Mouse (Mus musculus) kidney, postnatal 36 days (tissue): Measurements from ENCODE around the gene Pxdn.

ENCODE experiments used
- DNase-seq, 2 experiments: peaks; one replicate each; pipeline ENCODE4 v3.0.0; 2021 to 2022; ENCODE audit warnings: mixed read lengths in 2 of 2

Pxdn gene

DNA sequence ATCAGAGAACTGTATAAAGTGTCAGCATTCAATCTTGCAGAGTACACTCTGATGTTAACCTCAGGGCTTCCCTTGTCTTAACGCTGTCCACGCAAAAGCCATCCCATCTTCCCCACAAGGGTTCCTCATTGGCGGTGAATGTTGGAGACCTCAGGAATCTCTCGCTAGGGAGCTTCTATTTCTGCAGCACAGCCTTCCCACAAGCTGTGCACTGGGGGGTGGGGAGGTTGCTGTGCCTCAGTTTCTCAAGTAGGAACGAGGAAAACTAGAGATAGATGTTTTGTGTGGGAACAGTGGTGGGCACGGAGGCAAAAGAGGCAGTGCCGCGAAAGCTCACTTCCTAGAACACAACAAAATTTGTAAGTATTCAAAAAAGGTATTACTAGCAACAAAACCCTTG lies at the start of gene Pxdn:
Pxdn (plus strand) TSS at position 301 of the 400 bp plus-strand sequence.
- DNase-seq: no peak

DNA sequence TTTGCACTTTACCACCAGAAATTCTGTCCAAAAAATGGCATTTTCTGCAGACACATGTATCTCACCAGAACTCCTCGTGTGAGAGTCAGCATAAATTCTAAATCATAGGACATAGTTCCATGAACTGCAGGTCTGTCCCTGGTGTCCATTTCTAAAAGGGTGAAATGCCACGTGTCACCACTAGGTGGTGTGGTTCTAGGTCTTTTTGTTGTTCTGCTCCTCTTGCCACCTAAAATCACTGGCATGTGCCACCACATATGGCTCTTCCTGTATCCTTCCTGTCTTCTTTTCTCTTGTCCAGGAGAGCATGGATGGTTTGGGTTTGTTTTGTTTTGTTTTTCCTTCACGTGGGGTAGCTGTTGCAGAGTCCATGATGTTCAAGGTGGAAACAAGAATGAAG lies 42.7 kb upstream of the Pxdn start:
- DNase-seq: peak; percentile 13 to 58

DNA sequence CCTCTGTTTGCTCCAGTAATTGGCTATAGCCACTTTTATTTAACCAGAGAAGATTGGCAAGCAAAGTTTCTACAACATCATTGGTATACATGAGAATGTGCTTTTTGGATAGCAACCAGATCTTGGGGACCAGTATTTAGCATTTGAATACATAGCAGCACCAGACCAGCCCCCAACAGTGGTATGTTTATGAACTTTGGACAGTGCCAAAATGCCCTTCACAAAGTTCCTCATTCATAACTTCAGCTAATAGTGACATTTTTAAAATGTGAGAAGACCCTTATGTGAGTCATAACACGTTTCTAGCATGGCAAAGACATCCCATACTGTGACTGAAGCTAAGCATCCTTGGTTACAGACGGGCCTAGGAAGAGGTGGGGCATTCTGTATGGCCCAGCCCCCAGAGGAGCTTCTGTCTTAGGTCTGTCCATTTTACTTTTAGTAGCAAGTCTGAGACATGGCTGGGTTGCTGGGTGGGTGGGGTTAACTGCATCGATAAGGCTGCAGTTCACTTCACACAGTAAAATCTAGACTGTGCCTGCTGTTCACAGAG lies 39.8 kb upstream of the Pxdn start:
- DNase-seq: no peak

DNA sequence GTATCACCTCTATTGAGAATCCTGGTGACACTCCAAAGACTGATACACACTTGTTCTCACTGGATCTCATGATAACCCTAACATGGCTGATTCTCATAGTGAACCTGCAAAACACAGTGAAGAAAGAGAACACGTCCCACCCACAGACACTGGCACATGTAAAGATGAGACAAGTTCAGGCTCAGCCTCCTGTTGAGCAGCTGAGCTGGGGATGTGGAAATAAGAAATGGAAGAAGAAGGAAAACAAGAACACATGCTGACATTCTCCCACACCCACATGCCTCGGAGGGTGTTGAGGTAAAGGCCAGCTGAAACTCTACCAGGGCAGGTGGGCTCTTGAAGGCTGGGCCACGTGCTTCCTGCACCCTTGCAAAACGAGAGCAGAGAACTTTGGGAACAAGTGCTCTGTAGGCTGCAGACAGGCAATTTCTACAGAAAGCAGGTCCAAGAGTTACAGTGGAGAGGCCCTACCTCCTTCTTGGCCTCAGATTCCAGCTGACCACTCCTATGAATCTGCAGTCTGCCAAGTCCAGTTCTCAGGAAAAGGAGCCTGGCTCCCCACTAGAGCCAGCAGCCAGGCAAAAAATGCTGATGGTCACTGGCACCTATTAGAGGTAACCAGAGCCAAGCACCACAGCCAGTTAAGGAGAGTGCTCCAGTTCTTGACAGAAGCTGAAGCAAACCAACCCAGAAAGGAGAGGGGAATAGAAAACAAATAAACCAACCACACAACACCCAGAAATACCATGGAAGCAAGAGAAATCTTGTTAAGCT lies 33.1 kb upstream of the Pxdn start:
- no peak for DNase-seq

DNA sequence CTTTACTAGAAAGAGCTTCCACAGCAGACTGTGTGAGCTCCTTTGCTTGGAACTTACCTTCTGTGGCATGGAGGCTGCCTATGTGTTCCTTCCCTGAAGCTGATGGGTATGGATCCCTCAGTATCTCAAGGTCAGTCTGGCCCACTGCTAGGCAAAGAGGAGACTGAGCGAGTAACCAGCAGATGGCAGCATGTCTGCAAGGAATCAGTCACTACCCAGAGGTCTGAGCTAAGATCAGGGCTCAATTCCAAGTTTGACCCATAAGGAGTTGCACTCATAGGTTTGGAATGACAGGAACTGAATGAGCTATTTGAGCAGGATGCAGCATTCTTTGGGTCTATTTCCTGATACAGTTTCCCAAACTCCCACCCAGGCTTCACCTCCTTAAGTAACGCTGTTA lies 30.4 kb upstream of the Pxdn start:
- peak; percentile 73 to 81 for DNase-seq

DNA sequence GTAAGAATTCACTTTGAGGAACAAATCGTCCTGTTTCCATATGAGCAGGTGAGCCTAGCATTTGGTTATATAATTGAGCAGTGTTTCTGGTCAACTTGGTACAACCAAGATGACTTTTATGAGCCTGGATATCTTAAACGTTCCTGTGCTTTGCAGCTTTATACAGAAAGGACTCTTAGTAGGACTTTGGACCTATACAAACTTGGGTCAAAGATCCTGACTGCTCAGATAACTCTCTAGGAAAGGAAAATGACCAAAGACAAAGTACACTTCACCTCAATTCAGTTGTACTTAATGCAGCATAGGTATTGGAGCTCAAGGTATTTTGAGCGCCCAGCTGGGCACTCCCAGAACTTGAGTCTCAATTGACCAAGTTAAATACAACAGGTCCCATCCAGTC lies 21.3 kb upstream of the Pxdn start:
- no peak for DNase-seq

DNA sequence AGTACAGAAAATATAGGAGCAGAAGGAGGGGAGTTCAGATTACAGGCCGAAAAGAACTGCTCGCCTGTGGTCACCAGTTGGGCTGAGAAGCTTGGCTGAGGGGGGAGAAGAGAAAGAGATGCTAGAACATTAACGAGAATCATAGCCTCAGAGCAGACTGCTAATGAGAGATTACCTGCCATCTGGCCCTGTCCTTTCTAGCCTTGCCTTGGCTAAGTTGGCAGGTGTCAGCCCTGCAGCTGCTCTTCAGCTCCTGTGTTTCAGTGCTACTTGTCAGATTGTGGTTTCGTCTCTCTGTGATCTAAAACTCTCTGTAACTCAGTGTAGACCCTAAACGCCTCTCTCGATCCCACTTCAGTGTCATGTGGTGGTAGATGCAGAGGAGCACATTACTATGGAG lies 20.6 kb upstream of the Pxdn start:
- no peak for DNase-seq

DNA sequence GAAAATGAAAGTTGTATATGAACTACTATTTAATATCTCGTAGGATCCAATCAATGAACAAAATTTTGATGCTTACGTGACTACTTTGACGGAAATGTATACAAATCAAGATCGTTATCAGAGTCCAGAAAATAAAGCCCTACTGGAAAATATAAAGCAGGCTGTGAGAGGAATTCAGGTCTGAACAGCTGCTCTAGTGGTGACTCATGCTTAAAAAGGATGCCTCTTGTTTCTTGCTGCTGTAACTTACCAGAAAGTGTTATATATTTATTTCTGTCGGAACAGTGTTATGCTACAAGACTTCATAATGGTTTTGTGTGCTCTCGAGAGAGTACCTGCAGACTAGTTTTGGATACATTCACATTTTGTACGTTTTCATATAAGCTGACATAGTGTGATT lies 17.1 kb upstream of the Pxdn start:
- no peak for DNase-seq

DNA sequence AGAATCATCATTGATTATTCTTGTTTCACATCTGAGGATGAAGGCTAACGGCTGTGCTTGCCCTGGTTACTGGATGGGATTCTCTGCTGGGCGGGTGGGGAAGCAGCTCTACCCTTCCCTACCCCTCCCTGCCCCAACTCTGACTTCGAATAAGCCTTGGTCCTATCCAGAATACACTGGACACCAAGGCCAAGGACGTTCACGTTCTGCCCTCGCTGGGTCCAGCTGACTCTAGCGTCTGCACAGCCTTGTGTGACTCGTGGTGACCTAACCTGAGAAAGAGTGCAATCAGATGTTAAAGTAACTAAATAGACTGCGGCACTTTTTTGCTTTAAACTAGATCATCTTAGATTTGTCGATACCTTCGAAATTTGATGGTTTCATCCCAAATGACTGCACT lies 15.9 kb upstream of the Pxdn start:
- no peak for DNase-seq

DNA sequence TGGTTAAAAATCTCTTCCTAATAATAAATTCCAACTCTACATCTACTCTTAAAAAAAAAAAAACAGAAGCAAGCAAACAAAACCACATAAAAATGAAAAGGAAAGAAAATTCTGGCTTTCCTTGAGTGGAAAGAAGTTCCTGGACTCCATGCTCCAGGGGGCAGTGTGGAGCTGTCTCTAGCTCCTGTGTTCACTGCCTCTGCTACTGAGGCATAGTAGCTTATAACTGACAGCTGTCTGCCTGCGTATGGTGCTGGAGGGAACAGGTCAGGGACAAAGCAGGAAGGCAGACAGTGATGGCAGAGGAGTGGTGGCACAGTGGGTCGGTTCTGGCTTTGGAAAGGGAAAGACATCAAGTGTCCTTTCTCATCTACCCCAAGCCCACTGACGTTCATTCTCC lies 10.5 kb upstream of the Pxdn start:
- peak; percentile 59 to 91 for DNase-seq

DNA sequence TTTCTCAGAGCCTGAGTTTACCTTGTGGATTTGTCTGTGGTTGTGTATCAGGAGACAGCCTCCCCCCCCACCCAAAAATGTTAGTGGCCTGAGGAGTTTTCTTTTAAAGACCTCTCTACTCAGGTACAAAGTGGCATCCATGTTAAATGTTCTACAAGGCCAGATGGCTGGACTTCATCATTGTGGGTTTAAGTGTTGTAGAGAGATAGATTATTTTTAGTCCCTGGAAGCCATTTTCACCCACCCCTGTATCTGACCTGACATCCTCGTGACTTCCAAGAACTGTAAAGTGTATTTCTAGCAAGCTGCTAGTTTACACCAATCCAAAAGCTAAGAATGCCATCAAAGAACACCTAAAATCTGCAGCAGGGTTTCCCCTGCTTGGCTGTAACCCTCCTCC lies 6.8 kb upstream of the Pxdn start:
- DNase-seq: no peak

DNA sequence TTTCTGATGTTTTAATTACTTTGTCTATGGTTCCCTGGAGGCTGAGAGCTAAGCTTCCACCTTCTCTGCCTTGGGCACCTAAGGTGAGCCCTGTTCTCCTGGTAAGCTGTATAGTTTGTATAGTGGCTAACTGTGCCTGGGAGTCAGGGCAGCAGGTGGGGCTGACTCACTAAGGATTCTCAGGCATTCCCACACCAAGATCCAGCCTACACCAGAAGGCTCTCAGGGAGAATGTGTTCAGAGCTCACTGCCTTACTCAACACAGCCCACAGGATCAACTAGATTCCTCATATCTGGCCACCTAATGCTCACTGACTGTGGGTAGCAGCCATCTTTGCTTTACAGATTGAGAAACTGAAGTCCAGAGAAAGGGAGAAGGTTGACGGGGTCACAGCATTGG lies 4.5 kb upstream of the Pxdn start:
- DNase-seq: no peak

DNA sequence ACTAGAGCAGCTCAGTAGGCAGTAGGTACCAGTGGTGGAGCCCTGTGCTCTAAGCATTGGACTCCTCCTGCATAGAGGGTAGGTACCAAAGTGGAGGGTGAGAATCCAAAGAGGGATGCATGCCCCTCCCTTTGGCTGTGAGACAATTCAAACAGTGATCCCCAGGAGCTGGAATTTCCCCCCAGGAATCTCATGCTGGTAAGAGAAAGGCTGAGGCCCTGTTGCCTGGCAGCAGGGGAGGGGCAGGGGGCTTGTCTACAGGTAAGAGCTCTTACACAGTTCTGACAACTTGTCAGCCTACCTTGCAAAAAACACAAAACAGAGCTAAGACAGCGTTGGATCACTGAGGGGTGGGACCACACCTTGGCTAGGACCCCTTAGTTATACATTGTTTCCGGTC lies 3.9 kb upstream of the Pxdn start:
- no peak for DNase-seq

DNA sequence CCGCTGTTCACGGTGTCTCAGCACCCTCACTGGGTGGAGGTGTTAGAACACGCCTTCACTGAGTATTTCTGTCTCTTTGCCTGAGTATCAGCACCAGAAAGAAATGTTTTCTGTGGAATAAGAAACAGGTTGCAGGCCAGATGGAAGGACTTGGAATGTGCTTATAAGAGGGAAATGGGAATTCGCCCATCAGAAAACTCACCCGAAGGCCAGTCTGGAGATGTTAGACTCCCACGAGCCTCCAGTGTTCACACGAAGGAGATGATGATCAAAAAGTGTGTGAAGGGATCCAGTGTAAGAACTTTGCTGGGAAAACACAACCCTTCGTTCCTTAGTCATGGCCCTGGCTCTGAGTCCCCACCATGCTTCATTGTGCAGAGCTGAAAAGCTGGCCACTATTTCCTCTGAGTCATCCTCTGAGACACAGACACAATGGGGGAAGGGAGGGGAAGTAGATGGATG lies 3.3 kb upstream of the Pxdn start:
- no peak for DNase-seq

DNA sequence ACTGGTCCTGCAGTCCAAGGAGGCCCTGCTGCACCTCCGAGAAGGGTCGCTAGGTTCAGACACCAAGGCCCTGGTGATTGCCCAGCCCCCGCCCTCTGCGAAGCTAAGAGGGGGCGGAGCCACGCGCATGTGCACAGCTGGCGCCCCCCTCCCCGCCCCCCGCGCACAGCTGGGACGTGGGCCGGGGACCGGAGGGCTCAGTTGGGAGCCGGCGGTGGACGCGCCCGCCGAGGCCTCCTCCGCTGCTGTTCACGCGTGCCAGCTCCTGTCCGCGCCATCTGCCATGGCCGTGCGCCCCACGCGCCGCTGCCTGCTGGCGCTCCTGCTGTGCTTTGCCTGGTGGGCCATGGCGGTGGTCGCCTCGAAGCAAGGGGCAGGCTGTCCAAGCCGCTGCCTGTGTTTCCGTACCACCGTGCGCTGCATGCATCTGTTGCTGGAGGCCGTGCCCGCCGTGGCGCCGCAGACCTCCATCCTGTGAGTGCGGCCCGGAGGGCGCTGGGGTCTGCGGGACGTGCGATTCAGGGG lies 505 bp downstream of the Pxdn start:
- peak; percentile 40 to 82 for DNase-seq

DNA sequence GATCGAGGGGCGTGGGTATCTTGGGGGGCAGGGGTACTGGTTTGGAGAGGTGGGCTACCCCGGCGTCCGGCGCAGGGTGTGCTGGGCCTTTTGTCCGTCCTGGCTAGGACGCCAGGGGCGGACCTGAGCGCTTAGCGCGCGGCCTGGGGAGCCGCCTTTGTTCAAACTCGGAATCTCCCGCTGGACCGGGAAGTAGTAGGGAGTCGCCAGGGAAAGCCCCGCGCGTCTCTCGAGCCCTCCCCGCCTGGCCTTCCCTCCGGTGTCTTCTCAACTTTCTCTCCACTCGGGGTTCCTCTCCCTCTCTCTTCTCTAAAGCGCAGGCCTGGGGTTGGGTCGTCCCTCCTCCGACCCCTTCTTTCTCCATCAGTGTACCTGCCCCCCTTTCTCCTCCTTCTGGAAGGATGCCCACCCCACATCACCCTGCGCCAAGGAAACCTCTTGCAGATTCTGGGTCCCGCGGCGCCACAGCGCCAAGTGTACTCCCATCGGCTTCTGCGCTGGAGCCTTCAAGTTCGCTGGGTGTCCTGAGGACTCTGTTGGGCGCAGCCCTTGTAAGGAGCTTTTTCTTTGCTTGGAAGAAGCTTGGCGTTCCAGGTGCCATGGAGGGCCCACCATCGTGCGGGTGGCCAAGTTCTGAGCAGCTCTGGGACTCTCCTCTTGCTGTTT lies 1.1 kb downstream of the Pxdn start:
- peak; percentile 65 to 76 for DNase-seq

DNA sequence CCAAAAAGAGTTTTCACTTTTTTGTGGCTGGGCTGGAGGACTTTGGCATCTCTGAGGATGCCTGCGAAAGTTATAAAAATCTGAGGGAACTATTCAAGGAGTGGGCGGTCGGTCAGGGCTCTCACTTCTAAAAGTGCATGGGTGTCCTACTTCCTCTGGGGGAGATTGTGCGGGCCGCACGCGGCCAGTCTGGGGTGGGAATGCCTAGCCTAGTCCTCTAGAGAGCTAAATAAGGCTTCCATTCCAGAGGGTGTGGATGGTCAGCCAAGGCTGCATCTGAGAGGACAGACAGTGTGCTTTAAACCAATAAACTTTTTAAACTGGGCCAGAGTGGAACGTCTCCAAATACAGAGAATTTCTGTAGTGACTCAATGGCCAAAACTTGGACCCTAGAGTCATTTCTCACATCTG lies 1.9 kb downstream of the Pxdn start:
- no peak for DNase-seq

DNA sequence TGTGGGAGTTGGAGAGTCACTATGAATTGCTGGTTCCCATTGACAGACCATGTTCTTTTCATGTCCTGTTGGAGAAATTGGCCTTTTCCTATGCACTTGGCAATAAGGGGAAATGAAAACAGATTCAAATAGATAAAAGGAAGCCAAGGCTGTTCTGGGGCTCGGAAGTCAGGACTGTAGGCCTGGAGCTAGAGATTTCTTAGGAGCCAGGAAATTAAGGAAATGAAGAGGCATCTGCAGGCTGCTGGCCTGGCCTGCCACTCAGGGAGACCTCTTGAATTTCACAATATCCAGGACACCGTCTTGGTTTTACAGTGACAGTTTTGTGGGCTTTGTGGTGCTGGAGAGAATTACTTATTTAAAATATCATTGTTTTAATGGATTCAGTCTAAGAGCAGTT lies 5.0 kb downstream of the Pxdn start:
- DNase-seq: no peak

DNA sequence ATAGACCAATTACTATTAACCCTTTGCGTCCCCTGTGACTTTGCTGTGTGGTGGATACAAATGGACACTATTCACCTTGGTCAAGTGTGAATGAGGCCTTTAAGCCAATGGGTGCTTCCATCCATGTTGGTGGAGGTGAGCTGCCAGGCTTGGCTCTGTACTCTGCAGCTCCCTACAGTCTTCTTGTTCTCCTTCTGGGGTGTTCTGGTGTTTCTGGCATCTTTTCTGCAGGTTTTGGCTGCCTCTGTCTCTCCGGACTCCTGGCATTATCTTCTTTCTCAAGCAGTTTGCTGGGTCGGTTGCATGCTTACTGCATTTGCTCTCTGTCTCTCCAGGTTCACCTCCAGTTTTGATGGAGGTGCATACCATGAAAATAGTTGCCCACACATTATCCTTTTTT lies 7.2 kb downstream of the Pxdn start:
- no peak for DNase-seq

DNA sequence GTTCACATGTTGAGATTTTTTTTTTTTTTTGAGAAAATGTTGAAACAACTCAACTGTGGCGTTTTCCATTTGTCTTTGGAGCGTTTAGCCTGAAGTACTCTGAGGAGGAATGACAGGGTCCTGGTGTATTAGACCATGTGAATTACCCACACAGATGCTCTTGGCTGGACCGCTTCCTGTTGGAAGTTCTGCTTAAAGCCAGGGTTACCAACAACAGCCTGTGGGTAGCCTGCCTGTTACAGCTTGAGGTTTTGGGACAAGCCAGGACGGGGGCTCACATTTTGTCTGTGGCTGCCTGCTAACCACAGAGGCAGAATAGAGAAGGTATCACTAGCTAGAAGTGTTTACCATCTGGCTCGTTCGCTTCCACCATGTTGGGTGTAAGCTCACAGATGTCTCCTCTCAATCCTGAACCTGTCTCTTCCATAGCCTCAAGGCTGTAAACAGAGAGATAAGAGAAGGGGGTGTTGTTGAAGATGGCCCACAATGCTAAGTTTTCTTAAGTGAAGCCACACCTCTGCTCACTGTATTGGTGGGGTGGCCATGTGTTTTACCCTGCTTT lies 7.9 kb downstream of the Pxdn start:
- no peak for DNase-seq

DNA sequence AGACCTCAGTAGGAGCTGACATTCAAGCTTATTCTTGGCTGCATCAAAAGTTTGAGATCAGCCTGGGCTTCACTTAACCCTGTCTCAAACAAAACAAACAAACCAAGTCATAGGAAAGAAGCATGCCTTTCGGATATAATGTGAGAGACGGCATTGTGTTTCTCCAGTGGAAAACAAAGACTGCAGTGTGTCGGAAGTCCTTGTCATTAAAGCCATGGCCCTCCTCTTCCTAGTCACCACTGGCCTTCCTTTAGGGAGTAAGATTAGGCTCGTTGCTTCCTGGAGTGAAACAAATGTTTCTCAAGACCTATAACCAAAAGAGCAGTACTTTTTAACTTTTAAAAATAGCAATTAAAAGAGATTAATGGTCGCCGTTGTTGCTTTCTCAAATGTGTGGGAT lies 13.6 kb downstream of the Pxdn start:
- peak in 1 of 2 experiments; percentile 45 for DNase-seq

DNA sequence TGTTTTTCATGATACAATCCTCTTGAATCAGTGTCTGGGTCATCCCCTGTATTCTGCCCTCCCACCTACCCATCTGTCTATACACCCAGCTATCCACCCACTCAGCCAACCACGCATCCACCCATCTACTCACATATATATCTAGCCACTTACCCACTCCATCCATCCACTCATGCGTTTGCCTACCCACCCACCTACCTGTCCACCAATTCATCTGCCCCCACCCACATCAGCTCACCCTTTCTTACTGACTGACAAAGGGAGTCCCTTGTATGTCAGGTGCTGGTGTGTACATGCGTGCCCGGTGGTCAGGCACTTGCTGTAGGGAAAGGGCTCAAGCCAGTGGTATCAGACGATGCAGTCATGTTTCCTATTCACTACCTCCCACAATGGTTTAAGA lies 14.1 kb downstream of the Pxdn start:
- no peak for DNase-seq

DNA sequence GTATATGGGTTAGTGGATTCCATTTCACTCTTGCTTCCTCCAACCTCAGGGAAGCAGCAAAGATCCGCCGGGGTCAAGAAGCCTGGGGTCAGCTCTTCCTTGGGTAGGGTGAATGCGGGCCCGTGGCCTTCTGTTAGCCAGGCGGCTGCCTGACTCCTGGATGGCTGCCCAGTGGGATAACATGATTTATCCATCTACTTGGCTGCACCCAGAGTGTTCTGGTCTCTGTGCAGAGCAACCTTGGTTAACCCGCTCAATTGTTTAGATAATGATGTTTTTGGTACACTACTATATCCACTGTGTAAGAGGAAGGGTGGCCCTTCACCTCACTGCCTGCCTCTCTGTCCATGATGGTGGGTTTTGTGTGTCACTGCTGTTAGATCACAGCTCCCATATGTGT lies 14.7 kb downstream of the Pxdn start:
- peak; percentile 90 for DNase-seq

DNA sequence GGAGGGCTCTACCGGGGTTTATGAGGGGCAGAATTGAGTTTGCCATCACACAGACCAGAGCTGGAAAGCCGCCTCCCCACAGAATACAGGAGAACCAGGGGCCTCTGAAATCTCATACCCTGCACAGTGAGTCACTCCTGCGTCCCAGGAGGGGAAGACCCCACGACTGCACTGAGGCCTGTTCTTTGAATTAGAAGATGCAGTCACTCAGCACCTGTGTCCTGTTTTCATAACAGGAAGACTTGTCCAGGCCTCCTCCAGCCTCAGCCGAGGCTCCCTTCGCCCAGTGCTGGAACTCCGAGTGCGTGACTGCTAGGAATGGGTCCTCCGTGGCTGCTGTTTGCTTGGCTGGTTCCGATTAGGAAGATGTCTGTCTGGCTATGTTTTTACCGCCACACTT lies 16.6 kb downstream of the Pxdn start:
- no peak for DNase-seq
